Mouse (Mus musculus) liver, embryonic 14.5 days (tissue): ENCODE results near the gene Cep55. TPM values are rescaled to one million over a fixed set of nuclear protein-coding genes. Genes with fewer than 3 reads are reported as not detected.

ENCODE experiments used
- ATAC-seq: fragments of 200-750 bp; cut with Nextera tagmentation; 2 replicates; pipeline ENCODE4 v1.8.0; 2017; ENCODE audit warnings: moderate number of reproducible peaks, mild to moderate bottlenecking, moderate library complexity; ENCODE audit not compliant: insufficient read depth
- DNase-seq, 3 experiments: peaks; one replicate each; pipeline ENCODE4 v3.0.0-alpha.2; 2012 to 2013; ENCODE audit warnings: low read depth in 3 of 3, low spot score in 3 of 3
- H3K27ac ChIP-seq: fragments of 300-500 bp; sonication (generic); 2 replicates; pipeline ENCODE4 v1.5.1; 2014; ENCODE audit warnings: moderate library complexity, mild to moderate bottlenecking, control low read depth, inconsistent platforms
- H3K27me3 ChIP-seq: fragments of 300-500 bp; sonication (generic); 2 replicates; pipeline ENCODE4 v1.6.1; 2014; ENCODE audit warnings: mild to moderate bottlenecking, low read length, moderate library complexity; ENCODE audit not compliant: control insufficient read depth, insufficient read depth
- H3K36me3 ChIP-seq: fragments of 300-500 bp; sonication (generic); replicated peaks from 2 replicates; pipeline ENCODE4 v1.6.1; 2014; ENCODE audit warnings: low read depth; ENCODE audit not compliant: control insufficient read depth, insufficient read depth
- H3K4me1 ChIP-seq, 2 experiments: fragments of 200-500 bp in 1 of 2; fragments of 300-500 bp in 1 of 2; sonication (generic) in 1 of 2; replicated peaks; 2 replicates each; pipeline ENCODE4 v1.6.1; 2012 to 2014; ENCODE audit warnings: antibody characterized with exemption in 1 of 2, inconsistent platforms in 1 of 2, low read length in 1 of 2; ENCODE audit not compliant: control insufficient read depth in 2 of 2, insufficient read depth in 2 of 2
- H3K4me2 ChIP-seq: fragments of 300-500 bp; sonication (generic); 2 replicates; pipeline ENCODE4 v1.6.1; 2014; ENCODE audit warnings: low read depth, mild to moderate bottlenecking, control low read depth, moderate library complexity
- H3K4me3 ChIP-seq, 2 experiments: fragments of 200-500 bp in 1 of 2; fragments of 300-500 bp in 1 of 2; sonication (generic) in 1 of 2; 2 replicates each; pipeline ENCODE4 v1.5.1; 2012 to 2014; ENCODE audit warnings: low read depth in 2 of 2, low read length in 2 of 2, mild to moderate bottlenecking in 2 of 2, control low read depth in 1 of 2, inconsistent platforms in 1 of 2, moderate library complexity in 1 of 2; ENCODE audit not compliant: insufficient read depth in 1 of 2
- H3K9ac ChIP-seq: fragments of 300-500 bp; sonication (generic); replicated peaks from 2 replicates; pipeline ENCODE4 v1.6.1; 2014; ENCODE audit warnings: mild to moderate bottlenecking, control low read depth, moderate library complexity
- H3K9me3 ChIP-seq: fragments of 300-500 bp; sonication (generic); 2 replicates; pipeline ENCODE4 v1.6.1; 2016; ENCODE audit warnings: low read length, mixed read lengths; ENCODE audit not compliant: control insufficient read depth
- CTCF ChIP-seq: IDR thresholded peaks from 2 replicates; pipeline ENCODE4 v1.5.1; 2016; ENCODE audit warnings: antibody characterized with exemption, low read depth, control low read depth
- EP300 ChIP-seq: IDR thresholded peaks from 2 replicates; pipeline ENCODE4 v1.6.1; 2016; ENCODE audit warnings: antibody characterized with exemption, low read depth
- WGBS: fragments of 180-500 bp; shearing (Covaris S2); extraction: QIAGEN DNeasy Blood & Tissue Kit; methylation state at CpG from one replicate; pipeline ENCODE4 v1.1.7; 2014; ENCODE audit not compliant: insufficient replicate concordance; 5-methylcytosine and 5-hydroxymethylcytosine counted together
- polyA plus RNA-seq, 2 experiments: library from polyadenylated mRNA; depleted of rRNA in 1 of 2; stranded (reverse) in 1 of 2; unstranded in 1 of 2; fragments of >200 nt; fragmentation: Nextera tagmentation in 1 of 2; extraction: Ambion mirVana in 1 of 2; gene quantifications; 2 replicates each; pipeline versions ENCODE4 v1.2.1 to v1.2.3; 2012 to 2014

The Cep55 gene
- polyA plus RNA-seq, 2 experiments, result 4.2 to 5.3 TPM

DNA sequence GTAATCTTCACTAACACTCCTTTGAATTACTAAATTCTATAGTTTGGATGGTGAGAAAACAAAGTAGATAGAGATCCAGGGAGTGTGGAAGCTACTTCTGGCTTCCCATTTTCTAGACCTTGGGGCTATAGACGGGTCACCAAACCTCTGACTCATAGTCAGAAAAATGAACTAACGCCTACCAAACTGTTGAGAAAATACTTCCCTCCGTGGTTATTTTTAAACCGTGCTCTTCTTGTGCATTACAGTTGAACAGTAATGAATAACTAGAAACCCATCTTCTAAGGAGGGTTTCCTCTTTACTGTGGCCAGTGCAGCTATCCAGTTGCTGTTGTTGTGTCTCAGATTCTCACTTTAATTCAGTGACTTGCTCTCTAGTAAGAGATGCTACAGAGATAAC is 32.1 kb upstream of the Cep55 start:
- no peak overlapping the region for H3K9ac ChIP-seq
- H3K9me3 ChIP-seq, result no peaks in the 10 kb centered on the region
- H3K36me3 ChIP-seq, result no peaks in the 10 kb centered on the region
- 13% methylated on average over 4 of the region's 4 CpGs for WGBS
- H3K4me3 ChIP-seq, result no peak overlapping the region
- H3K4me2 ChIP-seq, result no peak overlapping the region
- H3K27me3 ChIP-seq, result no peaks in the 10 kb centered on the region
- DNase-seq (no peak), ATAC-seq (no peak)
- no peak overlapping the region for H3K27ac ChIP-seq
- peaks cover 0 to 20% of the 10 kb centered on the region in 2 experiments; a peak in 2 of 4 replicates for H3K4me1 ChIP-seq
- TF ChIP-seq EP300 (no peak), CTCF (no peak)

DNA sequence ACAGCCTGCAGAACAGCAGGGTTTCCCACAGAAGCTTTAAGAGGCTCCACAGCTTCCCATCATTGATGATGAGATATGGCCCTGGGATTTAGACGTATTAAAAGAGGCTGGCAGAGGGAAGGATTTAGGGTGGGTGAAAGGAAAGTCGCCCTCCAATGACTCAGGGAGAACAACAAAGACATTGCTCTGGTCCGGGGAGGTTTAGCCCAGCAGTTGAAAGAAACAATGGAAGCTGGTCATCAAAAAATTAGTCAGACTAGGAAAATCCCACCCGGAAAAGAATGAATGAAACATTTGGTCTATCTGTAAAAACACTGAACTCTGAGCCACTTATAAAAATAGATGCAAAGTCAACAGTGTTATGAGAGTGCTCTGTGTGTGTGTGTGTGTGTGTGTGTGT is 31.2 kb upstream of the Cep55 start:
- no peak for DNase-seq
- TF ChIP-seq CTCF (no peak), EP300 (no peak)
- Histone ChIP-seq H3K27ac (no peak overlapping the region), H3K27me3 (no peaks in the 10 kb centered on the region), H3K4me3 (no peak overlapping the region), H3K4me1 (peaks cover 0 to 20% of the 10 kb centered on the region in 2 experiments; a peak in 2 of 4 replicates), H3K36me3 (no peaks in the 10 kb centered on the region), H3K4me2 (no peak overlapping the region), H3K9ac (no peak overlapping the region), H3K9me3 (no peaks in the 10 kb centered on the region)
- ATAC-seq, result no peak
- WGBS, result 58% methylated on average over 4 of the region's 4 CpGs

DNA sequence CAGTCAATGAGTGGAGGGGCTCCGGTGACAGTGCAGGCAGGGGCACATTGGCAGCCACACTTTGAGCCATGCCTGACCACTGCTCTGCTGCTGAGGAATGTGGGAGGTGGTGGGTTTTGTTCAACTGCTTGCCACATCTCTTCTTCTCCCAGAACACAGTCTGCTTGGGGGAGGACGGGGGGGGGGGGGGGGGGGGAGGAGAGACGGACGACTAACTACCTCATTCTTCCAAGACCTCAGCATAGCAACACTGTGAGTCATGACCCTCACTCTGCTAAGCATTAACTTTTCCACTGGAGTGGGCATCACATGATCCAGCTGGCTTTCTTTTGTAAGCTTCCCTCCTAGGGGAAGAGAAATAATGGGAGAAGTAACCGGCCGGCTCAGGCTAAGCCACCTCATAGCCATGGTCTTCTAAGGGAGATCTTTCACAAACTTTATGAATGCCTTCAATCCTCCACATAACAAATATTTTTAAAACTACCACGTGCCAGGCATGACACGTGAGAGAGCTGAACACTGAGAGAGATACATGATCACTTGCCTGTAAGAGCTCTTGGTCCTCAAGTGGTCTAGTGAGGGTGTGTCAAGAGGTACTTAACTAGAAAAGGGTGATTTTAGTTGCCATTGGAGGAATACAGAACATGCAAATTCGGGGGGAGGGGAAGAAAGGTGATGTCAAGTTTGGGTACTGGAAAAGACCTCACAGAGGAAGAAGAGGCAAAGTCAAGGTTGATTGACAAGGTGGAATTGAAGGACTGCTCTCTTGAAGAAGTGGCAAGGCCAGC is 29.4 kb upstream of the Cep55 start:
- whole genome bisulfite sequencing, result 40% methylated on average over 8 of the region's 9 CpGs
- ATAC-seq (no peak), DNase-seq (no peak)

DNA sequence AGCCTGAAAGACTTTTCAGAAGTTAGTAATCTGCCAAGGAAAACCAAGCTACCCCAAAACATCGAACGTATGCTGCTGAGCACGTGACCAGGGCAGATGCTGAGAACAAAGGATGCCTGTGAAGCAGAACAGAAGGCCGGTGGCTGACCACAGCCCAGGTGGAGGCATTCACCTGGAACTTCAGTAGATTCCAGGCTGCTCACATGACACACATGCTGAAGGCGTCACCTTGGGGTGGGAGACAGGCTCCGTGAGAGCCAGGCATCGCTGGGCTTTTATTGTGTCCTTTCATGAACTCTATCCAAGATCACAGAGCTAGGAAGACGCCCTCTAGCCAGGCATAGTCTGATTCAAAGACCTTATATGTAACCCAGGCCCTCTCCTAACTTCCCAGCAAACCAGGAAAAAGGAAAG is 28.6 kb upstream of the Cep55 start:
- TF ChIP-seq EP300 (no peak), CTCF (no peak)

More for the DNA sequence above, 29.4 kb upstream of the Cep55 start:
- H3K4me3 ChIP-seq, result no peak overlapping the region
- no peak overlapping the region for H3K9ac ChIP-seq
- H3K27me3 ChIP-seq, result no peaks in the 10 kb centered on the region
- no peak for TF ChIP-seq CTCF
- peaks cover 0 to 28% of the 10 kb centered on the region in 2 experiments; a peak in 2 of 4 replicates for H3K4me1 ChIP-seq
- H3K9me3 ChIP-seq, result no peaks in the 10 kb centered on the region
- H3K4me2 ChIP-seq, result no peak overlapping the region
- no peak overlapping the region for H3K27ac ChIP-seq
- H3K36me3 ChIP-seq, result no peaks in the 10 kb centered on the region

DNA sequence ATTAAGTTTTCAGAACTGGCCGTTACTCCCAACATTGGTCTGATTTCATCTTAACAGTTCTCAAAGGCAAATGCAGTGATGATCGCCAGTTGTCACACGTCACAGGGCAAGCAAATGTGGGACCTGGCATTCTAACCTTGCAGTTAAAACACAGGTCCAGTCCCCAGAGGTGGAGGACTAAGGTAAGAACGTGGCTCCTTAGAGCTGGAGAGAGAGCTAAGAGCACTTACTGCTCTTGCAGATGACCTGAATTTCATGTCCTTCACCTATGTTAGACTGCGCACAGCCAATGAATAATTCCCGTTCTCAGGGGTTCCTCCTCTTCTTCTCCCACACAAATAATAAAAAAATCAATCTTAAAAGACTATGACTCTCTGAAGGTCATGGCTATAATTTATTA is 27.4 kb upstream of the Cep55 start:
- 64% methylated on average over 6 of the region's 6 CpGs for whole genome bisulfite sequencing
- no peaks in the 10 kb centered on the region for H3K36me3 ChIP-seq
- H3K27me3 ChIP-seq, result no peaks in the 10 kb centered on the region
- no peak overlapping the region for H3K4me2 ChIP-seq
- no peak for TF ChIP-seq CTCF
- TF ChIP-seq EP300, result no peak
- no peak overlapping the region for H3K27ac ChIP-seq
- ATAC-seq (no peak), DNase-seq (no peak)
- H3K4me1 ChIP-seq, result peaks cover 0 to 34% of the 10 kb centered on the region in 2 experiments; a peak in 2 of 4 replicates
- H3K9ac ChIP-seq, result no peak overlapping the region
- no peak overlapping the region for H3K4me3 ChIP-seq
- H3K9me3 ChIP-seq, result no peaks in the 10 kb centered on the region

More for the DNA sequence above, 28.6 kb upstream of the Cep55 start:
- H3K27ac ChIP-seq, result no peak overlapping the region
- 46% methylated on average over 8 of the region's 8 CpGs for WGBS
- no peak overlapping the region for H3K4me2 ChIP-seq
- H3K27me3 ChIP-seq, result no peaks in the 10 kb centered on the region
- H3K4me3 ChIP-seq, result no peak overlapping the region
- DNase-seq (no peak), ATAC-seq (no peak)
- peaks cover 0 to 32% of the 10 kb centered on the region in 2 experiments; a peak in 2 of 4 replicates for H3K4me1 ChIP-seq
- H3K9ac ChIP-seq, result no peak overlapping the region
- no peaks in the 10 kb centered on the region for H3K36me3 ChIP-seq
- no peaks in the 10 kb centered on the region for H3K9me3 ChIP-seq
